12 mouse cellular contexts compared by ENCODE assay signal in the genomic region with DNA sequence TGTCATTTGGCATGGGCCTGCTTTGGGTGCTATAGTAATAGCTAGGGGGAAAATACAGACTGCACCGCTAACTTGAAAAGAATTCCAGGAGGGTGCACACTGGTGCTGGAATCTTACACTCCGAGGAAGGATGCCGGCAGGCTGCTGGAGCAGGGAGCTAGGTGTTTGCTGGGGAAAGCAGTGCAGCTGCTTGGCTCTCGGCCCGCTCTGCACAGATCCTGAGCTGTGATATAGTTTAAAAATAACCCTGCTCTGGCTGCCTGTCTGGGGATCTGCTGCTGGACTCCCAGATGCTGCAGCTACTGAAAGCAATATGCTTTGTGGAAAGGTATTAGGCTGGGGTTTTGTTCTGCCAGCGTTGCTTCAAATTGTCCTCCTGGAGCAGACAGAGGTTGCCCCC.
DNase-seq lines count a peak whose midpoint lies in the region; ATAC-seq and TF ChIP-seq lines count a peak whose summit lies in the region.
"Had no signal": no experiment of that assay in that cellular context is flagged by ENCODE, and none has a peak within 500 bp of the region (broad histone marks: within the 10 kb centered on the region; RNA-seq: fewer than 3 reads in every experiment).

No protein-coding gene starts in this region.

- H3K9me3 ChIP-seq in limb, embryonic 14.5 days (ENCODE audit: control insufficient read depth, low read length) = no peaks in the 10 kb centered on the region; the same call in 1 of the 2 replicates
- H3K9me3 ChIP-seq: liver, embryonic 15.5 days had no signal

- H3K36me3 ChIP-seq in limb, embryonic 14.5 days (ENCODE audit: control insufficient read depth, insufficient read depth, low read length) = no peaks in the 10 kb centered on the region
- H3K36me3 ChIP-seq: liver, embryonic 15.5 days had no signal

- DNase-seq in kidney, adult 9 months = peak; percentile 3
- no peak for DNase-seq in kidney, postnatal 14 days
- peak; percentile 67 for DNase-seq in brain, embryonic 14.5 days (ENCODE audit: low read depth)
- DNase-seq in limb, embryonic 14.5 days (ENCODE audit: low spot score) = peak; percentile 86
- DNase-seq in spleen, postnatal 14 days (ENCODE audit: low spot score in 2 of 2) = no peak
- no peak for DNase-seq in spleen, adult 18-20 months
- DNase-seq in cerebellum, postnatal 10 days = no peak
- DNase-seq: cerebellum, adult 9-10 months; thymus, postnatal 25 days had no signal

- peaks cover 5% of the 10 kb centered on the region; the same call in 1 of the 2 replicates for H3K4me1 ChIP-seq in cortical plate, adult 2 months (ENCODE audit: control insufficient read depth, insufficient read depth, low read length)
- H3K4me1 ChIP-seq in limb, embryonic 14.5 days (ENCODE audit: control insufficient read depth, insufficient read depth, low read length) = peaks cover 16% of the 10 kb centered on the region; the same call in 1 of the 2 replicates
- H3K4me1 ChIP-seq: liver, embryonic 15.5 days had no signal

- no peak overlapping the region for H3K4me3 ChIP-seq in cortical plate, adult 2 months (ENCODE audit: insufficient read depth, low read length)
- no peak overlapping the region for H3K4me3 ChIP-seq in limb, embryonic 14.5 days (replicated peaks; ENCODE audit: low read length)
- H3K4me3 ChIP-seq: liver, embryonic 15.5 days had no signal

- peak; percentile 82 for ATAC-seq in limb, embryonic 14.5 days (ENCODE audit: low FRiP score, low read depth)
- ATAC-seq: Patski had no signal

- TF ChIP-seq POLR2A in brain, embryonic 14.5 days (IDR thresholded peaks at IDR 0.05; ENCODE audit: borderline replicate concordance, extremely low read depth, insufficient read depth, insufficient read length, poor library complexity, severe bottlenecking) = no peak
- no peak for TF ChIP-seq POLR2A in cortical plate, adult 2 months (IDR thresholded peaks at IDR 0.05; ENCODE audit: extremely low read depth, insufficient read depth, low read length)
- no peak for TF ChIP-seq POLR2A in limb, embryonic 14.5 days (IDR thresholded peaks at IDR 0.05; ENCODE audit: borderline replicate concordance, extremely low read depth, insufficient read depth, insufficient read length)

- no peak overlapping the region for H3K4me2 ChIP-seq in limb, embryonic 14.5 days (replicated peaks; ENCODE audit: low read depth, low read length, severe bottlenecking)
- H3K4me2 ChIP-seq: liver, embryonic 15.5 days had no signal

- no peak for TF ChIP-seq CTCF in brain, embryonic 14.5 days (IDR thresholded peaks at IDR 0.05; ENCODE audit: borderline replicate concordance, extremely low read depth, insufficient read depth, insufficient read length)
- TF ChIP-seq CTCF in cortical plate, adult 2 months (IDR thresholded peaks at IDR 0.05; ENCODE audit: extremely low read depth, insufficient read depth, low read length) = no peak

- no peak overlapping the region for H3K9ac ChIP-seq in limb, embryonic 14.5 days (ENCODE audit: low read depth, low read length, severe bottlenecking)
- H3K9ac ChIP-seq: liver, embryonic 15.5 days had no signal

- no peaks in the 10 kb centered on the region for H3K27me3 ChIP-seq in limb, embryonic 14.5 days (ENCODE audit: control insufficient read depth, insufficient read depth, low read length)
- H3K27me3 ChIP-seq: liver, embryonic 15.5 days; Patski had no signal

- 23% methylated on average over 6 of the region's 6 CpGs for WGBS in limb, embryonic 14.5 days

- 0 out of 2 replicates have a peak overlapping the region, but pooled peaks have one; percentile 1 for H3K27ac ChIP-seq in cortical plate, adult 2 months (ENCODE audit: insufficient read depth, low read length)
- H3K27ac ChIP-seq in limb, embryonic 14.5 days (replicated peaks; ENCODE audit: low read depth, low read length) = peak overlapping the region; percentile 52; the same call in 1 of the 2 replicates
- H3K27ac ChIP-seq: liver, embryonic 15.5 days had no signal

Comparison
In these comparisons a context has a peak if more than half of its experiments do, and no peak if none do; other contexts are left out.
1. DNase-seq: peak in kidney, adult 9 months (single experiment), brain, embryonic 14.5 days (single experiment) and limb, embryonic 14.5 days (single experiment); none in kidney, postnatal 14 days (single experiment), spleen, postnatal 14 days (0 of 2), spleen, adult 18-20 months (0 of 2) and cerebellum, postnatal 10 days (0 of 2).